ENCODE assay signal across 8 mouse cellular contexts in genomic region chr2:59437684-59438393, GRCm38 (mm10). TPM values are rescaled to one million over a fixed set of nuclear protein-coding genes. Genes with fewer than 3 reads are reported as not detected.
DNase-seq lines count a peak whose midpoint lies in the region; ATAC-seq and TF ChIP-seq lines count a peak whose summit lies in the region.

No protein-coding gene starts in this region.

- no peak overlapping the region for H3K9ac ChIP-seq in embryonic facial prominence, embryonic 13.5 days
- H3K9ac ChIP-seq in heart, embryonic 16.5 days (ENCODE audit: low read length), result peak overlapping the region; percentile 53; the same call in 1 of the 2 replicates

- TF ChIP-seq POLR2A in lung, adult 2 months (IDR thresholded peaks at IDR 0.05; ENCODE audit: borderline replicate concordance, extremely low read depth, low read depth, low read length), result no peak

- H3K9me3 ChIP-seq in embryonic facial prominence, embryonic 13.5 days, result no peaks in the 10 kb centered on the region
- peaks cover 6% of the 10 kb centered on the region; the same call in 1 of the 2 replicates for H3K9me3 ChIP-seq in heart, embryonic 16.5 days (replicated peaks; ENCODE audit: control insufficient read depth, low read length)

- H3K36me3 ChIP-seq in embryonic facial prominence, embryonic 13.5 days, result no peaks in the 10 kb centered on the region
- no peaks in the 10 kb centered on the region for H3K36me3 ChIP-seq in heart, embryonic 16.5 days (ENCODE audit: control insufficient read depth, insufficient read depth)

- H3K27ac ChIP-seq in embryonic facial prominence, embryonic 13.5 days, result peak overlapping the region; percentile 63; the same call in 1 of the 2 replicates
- peak overlapping the region; percentile 82 for H3K27ac ChIP-seq in heart, embryonic 16.5 days (ENCODE audit: low read length)

- no peak for TF ChIP-seq CTCF in lung, adult 2 months (IDR thresholded peaks at IDR 0.05; ENCODE audit: insufficient read depth, low read length)

- H3K4me1 ChIP-seq in embryonic facial prominence, embryonic 13.5 days, result peaks cover 7% of the 10 kb centered on the region
- H3K4me1 ChIP-seq in heart, embryonic 16.5 days (ENCODE audit: control insufficient read depth, insufficient read depth, low read length), result peaks cover 12% of the 10 kb centered on the region
- peaks cover 5% of the 10 kb centered on the region; the same call in 1 of the 2 replicates for H3K4me1 ChIP-seq in lung, adult 2 months (ENCODE audit: control insufficient read depth, insufficient read depth, low read length)

- H3K27me3 ChIP-seq in embryonic facial prominence, embryonic 13.5 days, result no peaks in the 10 kb centered on the region
- no peaks in the 10 kb centered on the region for H3K27me3 ChIP-seq in heart, embryonic 16.5 days (ENCODE audit: control insufficient read depth, insufficient read depth, low read length)

- H3K4me3 ChIP-seq in embryonic facial prominence, embryonic 13.5 days, result no peak overlapping the region
- peak overlapping the region; percentile 38 for H3K4me3 ChIP-seq in heart, embryonic 16.5 days (ENCODE audit: low read length)
- no peak overlapping the region for H3K4me3 ChIP-seq in lung, adult 2 months (replicated peaks; ENCODE audit: extremely low read depth, low read depth, low read length)

- peak overlapping the region; percentile 46 for H3K4me2 ChIP-seq in embryonic facial prominence, embryonic 13.5 days
- peak overlapping the region; percentile 65 for H3K4me2 ChIP-seq in heart, embryonic 16.5 days (ENCODE audit: low read depth, low read length)

- 58% methylated on average over 12 of the region's 12 CpGs for WGBS in embryonic facial prominence, embryonic 13.5 days
- 37% methylated on average over 12 of the region's 12 CpGs for WGBS in heart, embryonic 16.5 days
- 32% methylated on average over 12 of the region's 12 CpGs for WGBS in lung, adult 2 months

- 0 out of 2 replicates have a peak, but pooled peaks have one; percentile 44 for ATAC-seq in embryonic facial prominence, embryonic 13.5 days (ENCODE audit: insufficient number of reproducible peaks, insufficient read depth, low FRiP score, low TSS enrichment, low read depth)
- ATAC-seq in heart, embryonic 16.5 days (replicated peaks; ENCODE audit: extremely low read depth, insufficient read depth, low FRiP score), result peak; percentile 81

- DNase-seq in 3134 (ENCODE audit: extremely low read depth, insufficient read length, low spot score), result peak; percentile 53
- peak; percentile 67 for DNase-seq in ZHBTc4 (ENCODE audit: low read depth, low spot score)
- DNase-seq in kidney, postnatal 4 days, result peak; percentile 85 to 89
- DNase-seq in lung, adult 2 months, result peak; percentile 72
- DNase-seq in ovary, postnatal 36 days (ENCODE audit: low spot score), result peak; percentile 79
- DNase-seq in urinary bladder, postnatal 4 days (ENCODE audit: low spot score in 2 of 2), result peak; percentile 64 to 72

RNA-seq across cellular contexts. Expression of gene Dapl1, which starts 46.6 kb away (rescaled TPM):
- 15.9 and 21.6 TPM in 2 replicates for polyA plus RNA-seq in embryonic facial prominence, embryonic 13.5 days (2015; fragmentation: Nextera tagmentation; extraction: Ambion mirVana)
- polyA plus RNA-seq in heart, embryonic 16.5 days (2015; fragmentation: Nextera tagmentation; extraction: Ambion mirVana), result 1.6 and 2.2 TPM in 2 replicates
- polyA plus RNA-seq in lung, adult 2 months (2012; rRNA removed), result 0.25 and 2.7 TPM in 2 replicates
